Mouse (Mus musculus) hindbrain, embryonic 16.5 days (tissue): ENCODE measurements around the gene Nfatc2. TPM values are rescaled to one million over a fixed set of nuclear protein-coding genes. Genes with fewer than 3 reads are reported as not detected.

Source experiments
- ATAC-seq: fragments of 200-750 bp; cut with Nextera tagmentation; 2 replicates; pipeline ENCODE4 v1.8.0; 2017; ENCODE audit warnings: moderate TSS enrichment, moderate library complexity
- H3K27ac ChIP-seq: fragments of 300-500 bp; sonication (generic); 2 replicates; pipeline ENCODE4 v1.5.1; 2014; ENCODE audit warnings: low read depth, mild to moderate bottlenecking, control low read depth, low read length, moderate library complexity
- H3K27me3 ChIP-seq: fragments of 300-500 bp; sonication (generic); replicated peaks from 2 replicates; pipeline ENCODE4 v1.6.1; 2014; ENCODE audit warnings: low read length; ENCODE audit not compliant: control insufficient read depth, insufficient read depth
- H3K36me3 ChIP-seq: fragments of 300-500 bp; sonication (generic); 2 replicates; pipeline ENCODE4 v1.6.1; 2014; ENCODE audit warnings: mild to moderate bottlenecking, low read length, moderate library complexity, mixed read lengths; ENCODE audit not compliant: control insufficient read depth, insufficient read depth
- H3K4me1 ChIP-seq: fragments of 300-500 bp; sonication (generic); 2 replicates; pipeline ENCODE4 v1.6.1; 2014; ENCODE audit warnings: low read depth, low read length; ENCODE audit not compliant: control insufficient read depth, insufficient read depth
- H3K4me2 ChIP-seq: fragments of 300-500 bp; sonication (generic); 2 replicates; pipeline ENCODE4 v1.6.1; 2014; ENCODE audit warnings: mild to moderate bottlenecking, low read length, control low read depth, moderate library complexity
- H3K4me3 ChIP-seq: fragments of 300-500 bp; sonication (generic); 2 replicates; pipeline ENCODE4 v1.5.1; 2014; ENCODE audit warnings: mild to moderate bottlenecking, low read length, control low read depth, moderate library complexity
- H3K9ac ChIP-seq: fragments of 300-500 bp; sonication (generic); 2 replicates; pipeline ENCODE4 v1.6.1; 2014; ENCODE audit warnings: low read depth, mild to moderate bottlenecking, control low read depth, low read length, moderate library complexity
- H3K9me3 ChIP-seq: fragments of 300-500 bp; sonication (generic); 2 replicates; pipeline ENCODE4 v1.6.1; 2014; ENCODE audit warnings: mild to moderate bottlenecking, low read length, moderate library complexity; ENCODE audit not compliant: control insufficient read depth
- WGBS: fragments of 180-500 bp; shearing (Covaris S2); extraction: QIAGEN DNeasy Blood & Tissue Kit; methylation state at CpG from one replicate; pipeline ENCODE4 v1.1.7; 2014; 5-methylcytosine and 5-hydroxymethylcytosine counted together
- polyA plus RNA-seq: library from polyadenylated mRNA; unstranded; fragments of >200 nt; fragmentation: Nextera tagmentation; extraction: Ambion mirVana; gene quantifications from 2 replicates; pipeline ENCODE4 v1.2.1, GENCODE M21; 2015

Gene Nfatc2
- polyA plus RNA-seq, 1 experiment from 2014 or later = 6.2 TPM

- H3K27ac ChIP-seq = no peak overlapping the region
- no peak overlapping the region for H3K4me2 ChIP-seq
- no peaks in the 10 kb centered on the region for H3K9me3 ChIP-seq
- no peak overlapping the region for H3K9ac ChIP-seq
- no peak overlapping the region for H3K4me3 ChIP-seq
- ATAC-seq = peak; percentile 76
- no peaks in the 10 kb centered on the region; the same call in 1 of the 2 replicates for H3K4me1 ChIP-seq
- H3K27me3 ChIP-seq = no peaks in the 10 kb centered on the region
- WGBS = 69% methylated on average over 6 of the region's 6 CpGs
- no peaks in the 10 kb centered on the region for H3K36me3 ChIP-seq
Observed at GRCm38 (mm10) chr2:168503735-168504134, 97.7 kb downstream of the Nfatc2 start.

GRCm38 (mm10) chr2:168500750-168501149, 100.7 kb downstream of the Nfatc2 start:
- 90% methylated on average over 6 of the region's 6 CpGs for WGBS
- H3K36me3 ChIP-seq = no peaks in the 10 kb centered on the region
- no peaks in the 10 kb centered on the region for H3K27me3 ChIP-seq
- no peak overlapping the region for H3K27ac ChIP-seq
- no peak overlapping the region for H3K4me2 ChIP-seq
- H3K4me1 ChIP-seq = no peaks in the 10 kb centered on the region; the same call in 1 of the 2 replicates
- no peak overlapping the region for H3K4me3 ChIP-seq
- no peaks in the 10 kb centered on the region for H3K9me3 ChIP-seq
- no peak for ATAC-seq
- no peak overlapping the region for H3K9ac ChIP-seq

- no peak for ATAC-seq
- Histone ChIP-seq H3K27me3 (no peaks in the 10 kb centered on the region), H3K9me3 (no peaks in the 10 kb centered on the region), H3K4me1 (no peaks in the 10 kb centered on the region; the same call in 1 of the 2 replicates), H3K36me3 (no peaks in the 10 kb centered on the region), H3K4me2 (no peak overlapping the region), H3K27ac (no peak overlapping the region), H3K4me3 (no peak overlapping the region), H3K9ac (no peak overlapping the region)
- WGBS = 77% methylated on average over 6 of the region's 6 CpGs
Observed at GRCm38 (mm10) chr2:168500244-168500643, 101.2 kb downstream of the Nfatc2 start.

- H3K27me3 ChIP-seq = no peaks in the 10 kb centered on the region
- no peaks in the 10 kb centered on the region for H3K36me3 ChIP-seq
- no peaks in the 10 kb centered on the region for H3K4me1 ChIP-seq
- no peak overlapping the region for H3K9ac ChIP-seq
- H3K4me2 ChIP-seq = no peak overlapping the region
- no peak overlapping the region for H3K4me3 ChIP-seq
- no peaks in the 10 kb centered on the region for H3K9me3 ChIP-seq
- 83% methylated on average over 7 of the region's 7 CpGs for WGBS
- ATAC-seq = no peak
- H3K27ac ChIP-seq = no peak overlapping the region
Observed at GRCm38 (mm10) chr2:168491791-168492190, 109.7 kb downstream of the Nfatc2 start.

- H3K27me3 ChIP-seq = no peaks in the 10 kb centered on the region
- no peaks in the 10 kb centered on the region for H3K4me1 ChIP-seq
- no peak overlapping the region for H3K4me2 ChIP-seq
- no peaks in the 10 kb centered on the region for H3K36me3 ChIP-seq
- no peak overlapping the region for H3K9ac ChIP-seq
- no peak overlapping the region for H3K27ac ChIP-seq
- H3K9me3 ChIP-seq = no peaks in the 10 kb centered on the region
- no peak overlapping the region for H3K4me3 ChIP-seq
- no peak for ATAC-seq
- WGBS = 92% methylated on average over 13 of the region's 13 CpGs
Observed at GRCm38 (mm10) chr2:168489953-168490352, 111.5 kb downstream of the Nfatc2 start.

GRCm38 (mm10) chr2:168488158-168488925, 113.1 kb downstream of the Nfatc2 start:
- H3K9ac ChIP-seq = no peak overlapping the region
- H3K27me3 ChIP-seq = no peaks in the 10 kb centered on the region
- H3K36me3 ChIP-seq = no peaks in the 10 kb centered on the region
- no peak overlapping the region for H3K4me3 ChIP-seq
- no peaks in the 10 kb centered on the region for H3K9me3 ChIP-seq
- no peak overlapping the region for H3K4me2 ChIP-seq
- H3K4me1 ChIP-seq = no peaks in the 10 kb centered on the region
- no peak for ATAC-seq
- H3K27ac ChIP-seq = no peak overlapping the region
- 88% methylated on average over 11 of the region's 11 CpGs for WGBS

- no peak for ATAC-seq
Observed at GRCm38 (mm10) chr2:168481121-168481520, 120.3 kb downstream of the Nfatc2 start.

GRCm38 (mm10) chr2:168480692-168481091, 120.8 kb downstream of the Nfatc2 start:
- 51% methylated on average over 6 of the region's 6 CpGs for WGBS
- Histone ChIP-seq H3K27me3 (no peaks in the 10 kb centered on the region), H3K4me1 (no peaks in the 10 kb centered on the region), H3K27ac (no peak overlapping the region), H3K4me3 (no peak overlapping the region), H3K9ac (no peak overlapping the region), H3K9me3 (no peaks in the 10 kb centered on the region), H3K4me2 (no peak overlapping the region), H3K36me3 (no peaks in the 10 kb centered on the region)
- ATAC-seq = peak; percentile 70; the same call in 1 of the 2 replicates

More at GRCm38 (mm10) chr2:168481121-168481520, 120.3 kb downstream of the Nfatc2 start:
- H3K4me2 ChIP-seq = no peak overlapping the region
- H3K9ac ChIP-seq = no peak overlapping the region
- no peaks in the 10 kb centered on the region for H3K9me3 ChIP-seq
- H3K27ac ChIP-seq = no peak overlapping the region
- H3K36me3 ChIP-seq = no peaks in the 10 kb centered on the region
- H3K4me1 ChIP-seq = no peaks in the 10 kb centered on the region
- H3K4me3 ChIP-seq = no peak overlapping the region
- no peaks in the 10 kb centered on the region for H3K27me3 ChIP-seq
- 79% methylated on average over 14 of the region's 14 CpGs for WGBS

- H3K9me3 ChIP-seq = no peaks in the 10 kb centered on the region
- no peak for ATAC-seq
- peak overlapping the region; percentile 19; the same call in 1 of the 2 replicates for H3K4me2 ChIP-seq
- WGBS = 76% methylated on average over 15 of the region's 15 CpGs
- no peaks in the 10 kb centered on the region for H3K36me3 ChIP-seq
- no peak overlapping the region for H3K9ac ChIP-seq
- H3K4me1 ChIP-seq = no peaks in the 10 kb centered on the region
- H3K4me3 ChIP-seq = no peak overlapping the region
- peaks cover 4% of the 10 kb centered on the region; the same call in 1 of the 2 replicates for H3K27me3 ChIP-seq
- H3K27ac ChIP-seq = 0 out of 2 replicates have a peak overlapping the region, but pooled peaks have one; percentile 18
Observed at GRCm38 (mm10) chr2:168479930-168480329, 121.5 kb downstream of the Nfatc2 start.
